Mouse (Mus musculus): ENCODE measurements at regions not wholly inside any gene's neighbourhood (a gene's known extent, or its start where the extent isn't known, plus 50 kb on each side); places are given as distances from the start of the nearest gene placed in this dataset.

GRCm38 (mm10) chr5:52939994-52940393, 97.9 kb upstream of the Slc34a2 start:
- H3K27ac ChIP-seq (replicated peaks; ENCODE audit: insufficient read depth, low read depth, low read length): no peak overlapping the region
- no peak overlapping the region for H3K9ac ChIP-seq (ENCODE audit: low read depth, low read length)
- no peaks in the 10 kb centered on the region for H3K79me2 ChIP-seq (ENCODE audit: control insufficient read depth, insufficient read depth, low read length)
- H3K36me3 ChIP-seq (ENCODE audit: control insufficient read depth, insufficient read depth, low read length): no peaks in the 10 kb centered on the region
- no peak for DNase-seq (ENCODE audit: extremely low read depth, low read depth, low spot score)
- WGBS: 89% methylated on average over 6 of the region's 6 CpGs
- H3K4me1 ChIP-seq (ENCODE audit: control insufficient read depth, insufficient read depth, low read length): peaks cover 2% of the 10 kb centered on the region; the same call in 1 of the 2 replicates
- TF ChIP-seq POLR2A (IDR thresholded peaks at IDR 0.05; ENCODE audit: extremely low read depth, insufficient read depth, low read length) (no peak), CTCF (IDR thresholded peaks at IDR 0.05; ENCODE audit: low read depth, low read length) (no peak)
- H3K4me3 ChIP-seq (ENCODE audit: insufficient read depth, low read depth, low read length): no peak overlapping the region
- no peaks in the 10 kb centered on the region for H3K27me3 ChIP-seq (ENCODE audit: control insufficient read depth, insufficient read depth, low read length)

- Histone ChIP-seq H3K4me3 (ENCODE audit: insufficient read depth, low read depth, low read length) (no peak overlapping the region), H3K27me3 (ENCODE audit: control insufficient read depth, insufficient read depth, low read length) (no peaks in the 10 kb centered on the region), H3K4me1 (ENCODE audit: control insufficient read depth, insufficient read depth, low read length) (peaks cover 5% of the 10 kb centered on the region; the same call in 1 of the 2 replicates), H3K9ac (ENCODE audit: low read depth, low read length) (no peak overlapping the region), H3K27ac (replicated peaks; ENCODE audit: insufficient read depth, low read depth, low read length) (no peak overlapping the region), H3K79me2 (ENCODE audit: control insufficient read depth, insufficient read depth, low read length) (no peaks in the 10 kb centered on the region), H3K36me3 (ENCODE audit: control insufficient read depth, insufficient read depth, low read length) (no peaks in the 10 kb centered on the region)
- 82% methylated on average over 4 of the region's 4 CpGs for WGBS
- TF ChIP-seq POLR2A (IDR thresholded peaks at IDR 0.05; ENCODE audit: extremely low read depth, insufficient read depth, low read length) (no peak), CTCF (IDR thresholded peaks at IDR 0.05; ENCODE audit: low read depth, low read length) (no peak)
- no peak for DNase-seq (ENCODE audit: extremely low read depth, low read depth, low spot score)
Measured at GRCm38 (mm10) chr5:52940645-52941044, 97.2 kb upstream of the Slc34a2 start.

GRCm38 (mm10) chr5:52953875-52954274, 84.0 kb upstream of the Slc34a2 start:
- 78% methylated on average over 8 of the region's 8 CpGs for WGBS

GRCm38 (mm10) chr5:52954713-52955112, 83.2 kb upstream of the Slc34a2 start:
- H3K79me2 ChIP-seq (ENCODE audit: control insufficient read depth, insufficient read depth, low read length): no peaks in the 10 kb centered on the region
- 92% methylated on average over 3 of the region's 3 CpGs for WGBS
- no peak overlapping the region for H3K9ac ChIP-seq (ENCODE audit: low read depth, low read length)
- no peaks in the 10 kb centered on the region for H3K4me1 ChIP-seq (ENCODE audit: control insufficient read depth, insufficient read depth, low read length)
- H3K4me3 ChIP-seq (ENCODE audit: insufficient read depth, low read depth, low read length): no peak overlapping the region
- TF ChIP-seq POLR2A (IDR thresholded peaks at IDR 0.05; ENCODE audit: extremely low read depth, insufficient read depth, low read length) (no peak), CTCF (IDR thresholded peaks at IDR 0.05; ENCODE audit: low read depth, low read length) (no peak)
- no peaks in the 10 kb centered on the region for H3K27me3 ChIP-seq (ENCODE audit: control insufficient read depth, insufficient read depth, low read length)
- no peaks in the 10 kb centered on the region for H3K36me3 ChIP-seq (ENCODE audit: control insufficient read depth, insufficient read depth, low read length)
- H3K27ac ChIP-seq (replicated peaks; ENCODE audit: insufficient read depth, low read depth, low read length): no peak overlapping the region
- no peak for DNase-seq (ENCODE audit: extremely low read depth, low read depth, low spot score)

More at GRCm38 (mm10) chr5:52953875-52954274, 84.0 kb upstream of the Slc34a2 start:
- no peak overlapping the region for H3K9ac ChIP-seq (ENCODE audit: low read depth, low read length)
- H3K27me3 ChIP-seq (ENCODE audit: control insufficient read depth, insufficient read depth, low read length): no peaks in the 10 kb centered on the region
- H3K4me1 ChIP-seq (ENCODE audit: control insufficient read depth, insufficient read depth, low read length): no peaks in the 10 kb centered on the region
- no peak overlapping the region for H3K27ac ChIP-seq (replicated peaks; ENCODE audit: insufficient read depth, low read depth, low read length)
- no peak for DNase-seq (ENCODE audit: extremely low read depth, low read depth, low spot score)
- TF ChIP-seq CTCF (IDR thresholded peaks at IDR 0.05; ENCODE audit: low read depth, low read length): no peak
- TF ChIP-seq POLR2A (IDR thresholded peaks at IDR 0.05; ENCODE audit: extremely low read depth, insufficient read depth, low read length): no peak
- H3K79me2 ChIP-seq (ENCODE audit: control insufficient read depth, insufficient read depth, low read length): no peaks in the 10 kb centered on the region
- no peaks in the 10 kb centered on the region for H3K36me3 ChIP-seq (ENCODE audit: control insufficient read depth, insufficient read depth, low read length)
- no peak overlapping the region for H3K4me3 ChIP-seq (ENCODE audit: insufficient read depth, low read depth, low read length)

- Histone ChIP-seq H3K27me3 (ENCODE audit: control insufficient read depth, insufficient read depth, low read length) (no peaks in the 10 kb centered on the region), H3K36me3 (ENCODE audit: control insufficient read depth, insufficient read depth, low read length) (no peaks in the 10 kb centered on the region), H3K9ac (ENCODE audit: low read depth, low read length) (no peak overlapping the region), H3K79me2 (ENCODE audit: control insufficient read depth, insufficient read depth, low read length) (no peaks in the 10 kb centered on the region), H3K27ac (replicated peaks; ENCODE audit: insufficient read depth, low read depth, low read length) (no peak overlapping the region), H3K4me1 (ENCODE audit: control insufficient read depth, insufficient read depth, low read length) (no peaks in the 10 kb centered on the region), H3K4me3 (ENCODE audit: insufficient read depth, low read depth, low read length) (no peak overlapping the region)
- DNase-seq (ENCODE audit: extremely low read depth, low read depth, low spot score): no peak
- TF ChIP-seq CTCF (IDR thresholded peaks at IDR 0.05; ENCODE audit: low read depth, low read length): no peak
- no peak for TF ChIP-seq POLR2A (IDR thresholded peaks at IDR 0.05; ENCODE audit: extremely low read depth, insufficient read depth, low read length)
- WGBS: 76% methylated on average over 4 of the region's 4 CpGs
Measured at GRCm38 (mm10) chr5:52964209-52964608, 73.7 kb upstream of the Slc34a2 start.

- Histone ChIP-seq H3K36me3 (ENCODE audit: control insufficient read depth, insufficient read depth, low read length) (no peaks in the 10 kb centered on the region), H3K4me3 (ENCODE audit: insufficient read depth, low read depth, low read length) (no peak overlapping the region), H3K27ac (replicated peaks; ENCODE audit: insufficient read depth, low read depth, low read length) (no peak overlapping the region), H3K27me3 (ENCODE audit: control insufficient read depth, insufficient read depth, low read length) (no peaks in the 10 kb centered on the region), H3K4me1 (ENCODE audit: control insufficient read depth, insufficient read depth, low read length) (no peaks in the 10 kb centered on the region), H3K79me2 (ENCODE audit: control insufficient read depth, insufficient read depth, low read length) (no peaks in the 10 kb centered on the region), H3K9ac (ENCODE audit: low read depth, low read length) (no peak overlapping the region)
- WGBS: 70% methylated on average over 5 of the region's 5 CpGs
- DNase-seq (ENCODE audit: extremely low read depth, low read depth, low spot score): no peak
- TF ChIP-seq POLR2A (IDR thresholded peaks at IDR 0.05; ENCODE audit: extremely low read depth, insufficient read depth, low read length): no peak
- no peak for TF ChIP-seq CTCF (IDR thresholded peaks at IDR 0.05; ENCODE audit: low read depth, low read length)
Measured at GRCm38 (mm10) chr5:52971811-52972210, 66.1 kb upstream of the Slc34a2 start.
